Comparison of ENCODE assay signal across 29 mouse cellular contexts in the genomic region with DNA sequence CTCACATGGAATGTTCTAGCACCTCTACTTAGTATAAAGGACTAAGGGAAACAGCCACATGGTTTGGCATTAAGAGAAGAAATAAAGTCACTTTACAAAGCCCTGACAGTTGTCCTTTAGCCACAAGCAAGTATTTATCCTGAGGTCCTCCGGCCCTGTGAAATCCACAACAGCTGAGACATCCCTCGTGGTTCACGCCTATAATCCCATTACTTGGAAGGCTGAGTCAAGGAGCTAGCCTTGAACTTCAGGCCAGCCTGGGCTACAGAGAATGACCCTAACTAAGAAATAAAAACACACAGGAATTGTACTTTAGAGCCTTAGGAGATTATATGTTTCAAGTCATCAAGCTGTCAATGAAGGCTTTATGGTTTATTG.
DNase-seq lines count a peak whose midpoint lies in the region; ATAC-seq and TF ChIP-seq lines count a peak whose summit lies in the region.
"Had no signal": no experiment of that assay in that cellular context is flagged by ENCODE, and none has a peak within 500 bp of the region (broad histone marks: within the 10 kb centered on the region; RNA-seq: fewer than 3 reads in every experiment).

No protein-coding gene starts in this region.

- no peak for TF ChIP-seq POLR2A in spleen, adult 2 months (IDR thresholded peaks at IDR 0.05; ENCODE audit: low read depth, low read length)

- no peak overlapping the region for H3K4me2 ChIP-seq in heart, embryonic 11.5 days
- no peak overlapping the region for H3K4me2 ChIP-seq in liver, embryonic 16.5 days (ENCODE audit: low read depth, low read length)
- no peak overlapping the region for H3K4me2 ChIP-seq in intestine, embryonic 15.5 days (replicated peaks)
- H3K4me2 ChIP-seq: embryonic facial prominence, embryonic 15.5 days; forebrain, embryonic 12.5 days; heart, embryonic 13.5 days; hindbrain, embryonic 15.5 days; kidney, embryonic 15.5 days; lung, embryonic 14.5 days; midbrain, embryonic 15.5 days had no signal

- H3K9me3 ChIP-seq in heart, embryonic 11.5 days (replicated peaks; ENCODE audit: control insufficient read depth, low read length): no peaks in the 10 kb centered on the region
- H3K9me3 ChIP-seq in liver, embryonic 16.5 days (replicated peaks; ENCODE audit: control insufficient read depth, low read length): no peaks in the 10 kb centered on the region
- no peaks in the 10 kb centered on the region for H3K9me3 ChIP-seq in intestine, embryonic 15.5 days
- H3K9me3 ChIP-seq: embryonic facial prominence, embryonic 10.5 days; embryonic facial prominence, embryonic 15.5 days; forebrain, embryonic 12.5 days; heart, embryonic 13.5 days; hindbrain, embryonic 10.5 days; hindbrain, embryonic 15.5 days; kidney, embryonic 15.5 days; midbrain, embryonic 10.5 days; midbrain, embryonic 15.5 days had no signal

- ATAC-seq in heart, embryonic 11.5 days (replicated peaks; ENCODE audit: insufficient number of reproducible peaks, low FRiP score, low TSS enrichment): no peak
- ATAC-seq in liver, embryonic 16.5 days (ENCODE audit: low read depth): no peak
- no peak for ATAC-seq in intestine, embryonic 15.5 days
- ATAC-seq: forebrain, postnatal 0 days; midbrain, embryonic 15.5 days had no signal

- H3K27me3 ChIP-seq in heart, embryonic 11.5 days (ENCODE audit: control insufficient read depth, insufficient read depth, low read length): no peaks in the 10 kb centered on the region
- H3K27me3 ChIP-seq in spleen, adult 2 months (ENCODE audit: control insufficient read depth, insufficient read depth, low read length): no peaks in the 10 kb centered on the region
- H3K27me3 ChIP-seq in liver, embryonic 16.5 days (ENCODE audit: control insufficient read depth, insufficient read depth, low read depth, low read length): no peaks in the 10 kb centered on the region
- no peaks in the 10 kb centered on the region for H3K27me3 ChIP-seq in intestine, embryonic 15.5 days (replicated peaks)
- H3K27me3 ChIP-seq: embryonic facial prominence, embryonic 15.5 days; forebrain, embryonic 12.5 days; heart, embryonic 13.5 days; hindbrain, embryonic 15.5 days; kidney, embryonic 15.5 days; midbrain, embryonic 15.5 days had no signal

- intact Hi-C loops in gastrocnemius, postnatal 14 days (cut with DNase I; ENCODE audit: low total_unique reads): no loop called here

- WGBS in heart, embryonic 11.5 days (ENCODE audit: insufficient replicate concordance): 85% methylated on average over 3 of the region's 3 CpGs
- 90% methylated on average over 3 of the region's 3 CpGs for WGBS in spleen, adult 2 months
- 70% methylated on average over 3 of the region's 3 CpGs for whole genome bisulfite sequencing in liver, embryonic 16.5 days (ENCODE audit: insufficient replicate concordance)
- WGBS in intestine, embryonic 15.5 days: 94% methylated on average over 3 of the region's 3 CpGs

- H3K4me3 ChIP-seq in heart, embryonic 11.5 days (ENCODE audit: low read depth, low read length): no peak overlapping the region
- H3K4me3 ChIP-seq in spleen, adult 2 months (ENCODE audit: extremely low read depth, insufficient read depth, insufficient read length): no peak overlapping the region
- no peak overlapping the region for H3K4me3 ChIP-seq in liver, embryonic 16.5 days (ENCODE audit: low read depth, low read length)
- no peak overlapping the region for H3K4me3 ChIP-seq in intestine, embryonic 15.5 days (replicated peaks)
- H3K4me3 ChIP-seq: embryonic facial prominence, embryonic 10.5 days; embryonic facial prominence, embryonic 15.5 days; forebrain, embryonic 12.5 days; heart, embryonic 13.5 days; hindbrain, embryonic 10.5 days; hindbrain, embryonic 15.5 days; kidney, embryonic 15.5 days; midbrain, embryonic 10.5 days; midbrain, embryonic 15.5 days had no signal

- H3K36me3 ChIP-seq in heart, embryonic 11.5 days (ENCODE audit: control insufficient read depth, insufficient read depth, low read length): no peaks in the 10 kb centered on the region
- H3K36me3 ChIP-seq in spleen, adult 2 months (ENCODE audit: control insufficient read depth, insufficient read depth, low read length): no peaks in the 10 kb centered on the region
- H3K36me3 ChIP-seq in liver, embryonic 16.5 days (ENCODE audit: control insufficient read depth, insufficient read depth): no peaks in the 10 kb centered on the region
- no peaks in the 10 kb centered on the region for H3K36me3 ChIP-seq in intestine, embryonic 15.5 days
- H3K36me3 ChIP-seq: embryonic facial prominence, embryonic 10.5 days; embryonic facial prominence, embryonic 15.5 days; forebrain, embryonic 12.5 days; heart, embryonic 13.5 days; hindbrain, embryonic 10.5 days; hindbrain, embryonic 15.5 days; kidney, embryonic 15.5 days; midbrain, embryonic 10.5 days; midbrain, embryonic 15.5 days had no signal

- H3K4me1 ChIP-seq in heart, embryonic 11.5 days (ENCODE audit: control insufficient read depth, insufficient read depth, low read length): no peaks in the 10 kb centered on the region; the same call in 1 of the 2 replicates
- peaks cover 43% of the 10 kb centered on the region for H3K4me1 ChIP-seq in spleen, adult 2 months (ENCODE audit: control insufficient read depth, insufficient read depth, insufficient read length)
- H3K4me1 ChIP-seq in liver, embryonic 16.5 days (ENCODE audit: control insufficient read depth, low read depth, low read length): no peaks in the 10 kb centered on the region
- H3K4me1 ChIP-seq in intestine, embryonic 15.5 days (replicated peaks): peaks cover 13% of the 10 kb centered on the region; the same call in 1 of the 2 replicates
- H3K4me1 ChIP-seq: hindbrain, embryonic 15.5 days had no signal

- H3K27ac ChIP-seq in heart, embryonic 11.5 days (ENCODE audit: low read depth, low read length): no peak overlapping the region
- peak overlapping the region; percentile 98 for H3K27ac ChIP-seq in spleen, adult 2 months (ENCODE audit: insufficient read depth, low read length)
- H3K27ac ChIP-seq in liver, embryonic 16.5 days (ENCODE audit: low read length): peak overlapping the region; percentile 60
- no peak overlapping the region for H3K27ac ChIP-seq in intestine, embryonic 15.5 days
- H3K27ac ChIP-seq: embryonic facial prominence, embryonic 10.5 days; embryonic facial prominence, embryonic 15.5 days; forebrain, embryonic 12.5 days; heart, embryonic 13.5 days; hindbrain, embryonic 10.5 days; hindbrain, embryonic 15.5 days; kidney, embryonic 15.5 days; midbrain, embryonic 10.5 days; midbrain, embryonic 15.5 days had no signal

- TF ChIP-seq CTCF in spleen, adult 2 months (IDR thresholded peaks at IDR 0.05; ENCODE audit: extremely low read depth, insufficient read depth, insufficient read length, insufficient replicate concordance): no peak

- DNase-seq in heart, adult 11 months: peak; percentile 52
- no peak for DNase-seq in spleen, adult 2 months (ENCODE audit: low read depth in 1 of 2, low spot score in 2 of 2)
- no peak for DNase-seq in spleen, adult 18-20 months
- DNase-seq in testis, postnatal 14 days (ENCODE audit: low spot score): no peak
- DNase-seq in gastrocnemius, postnatal 14 days: no peak
- DNase-seq: adrenal gland, postnatal 14 days; cerebellum, adult 8-10 months; cerebellum, postnatal 25 days; forebrain, postnatal 0 days; gastrocnemius, postnatal 25 days; heart, postnatal 14 days; kidney, adult 18-20 months; kidney, postnatal 25 days; lung, embryonic 14.5 days; lung, postnatal 14 days; right cerebral cortex, postnatal 25 days; thymus, postnatal 14 days had no signal

- H3K9ac ChIP-seq in heart, embryonic 11.5 days (ENCODE audit: low read depth, low read length): no peak overlapping the region
- H3K9ac ChIP-seq in liver, embryonic 16.5 days (ENCODE audit: low read depth, low read length): no peak overlapping the region
- no peak overlapping the region for H3K9ac ChIP-seq in intestine, embryonic 15.5 days
- H3K9ac ChIP-seq: embryonic facial prominence, embryonic 15.5 days; forebrain, embryonic 12.5 days; forebrain, postnatal 0 days; heart, embryonic 13.5 days; hindbrain, embryonic 15.5 days; kidney, embryonic 15.5 days; lung, embryonic 14.5 days; midbrain, embryonic 15.5 days had no signal

Comparison
In these comparisons a context has a peak if more than half of its experiments do, and no peak if none do; other contexts are left out.
1. H3K27ac ChIP-seq: peak in spleen, adult 2 months (single experiment) and liver, embryonic 16.5 days (single experiment); none in heart, embryonic 11.5 days (single experiment) and intestine, embryonic 15.5 days (single experiment).